Mouse (Mus musculus) limb, embryonic 15.5 days (tissue): ENCODE measurements around the gene Ptbp1. TPM values are rescaled to one million over a fixed set of nuclear protein-coding genes. Genes with fewer than 3 reads are reported as not detected.
"Not testable (repeated sequence)": the region's sequence is repeated elsewhere in the genome, so short reads cannot be mapped to it uniquely, and the experiment has no call there.

Experiments used
- ATAC-seq: fragments of 200-750 bp; cut with Nextera tagmentation; 2 replicates; pipeline ENCODE4 v1.8.0; 2017; ENCODE audit warnings: low read depth, moderate TSS enrichment; ENCODE audit not compliant: insufficient number of reproducible peaks, low FRiP score, low TSS enrichment
- H3K27ac ChIP-seq: fragments of 300-500 bp; sonication (generic); 2 replicates; pipeline ENCODE4 v1.5.1; 2015; ENCODE audit warnings: moderate library complexity, mild to moderate bottlenecking, inconsistent platforms
- H3K27me3 ChIP-seq: fragments of 300-500 bp; sonication (generic); 2 replicates; pipeline ENCODE4 v1.6.1; 2015; ENCODE audit warnings: inconsistent platforms
- H3K36me3 ChIP-seq: fragments of 300-500 bp; sonication (generic); 2 replicates; pipeline ENCODE4 v1.6.1; 2015; ENCODE audit warnings: inconsistent platforms
- H3K4me1 ChIP-seq: fragments of 300-500 bp; sonication (generic); 2 replicates; pipeline ENCODE4 v1.6.1; 2015; ENCODE audit warnings: inconsistent platforms
- H3K4me2 ChIP-seq: fragments of 300-500 bp; sonication (generic); 2 replicates; pipeline ENCODE4 v1.6.1; 2015; ENCODE audit warnings: mild to moderate bottlenecking, inconsistent platforms
- H3K4me3 ChIP-seq: fragments of 300-500 bp; sonication (generic); 2 replicates; pipeline ENCODE4 v1.5.1; 2015; ENCODE audit warnings: mild to moderate bottlenecking, inconsistent platforms
- H3K9ac ChIP-seq: fragments of 300-500 bp; sonication (generic); 2 replicates; pipeline ENCODE4 v1.6.1; 2015; ENCODE audit warnings: inconsistent platforms
- H3K9me3 ChIP-seq: fragments of 300-500 bp; sonication (generic); 2 replicates; pipeline ENCODE4 v1.6.1; 2016; ENCODE audit warnings: inconsistent platforms
- WGBS: fragments of 180-500 bp; shearing (Covaris S2); methylation state at CpG from one replicate; pipeline ENCODE4 v1.1.7; 2015; 5-methylcytosine and 5-hydroxymethylcytosine counted together
- polyA plus RNA-seq: library from polyadenylated mRNA; unstranded; fragments of >200 nt; fragmentation: Nextera tagmentation; extraction: Ambion mirVana; gene quantifications from 2 replicates; pipeline ENCODE4 v1.2.1, GENCODE M21; 2015

Gene Ptbp1
- polyA plus RNA-seq, 1 experiment from 2014 or later: 303 TPM

DNA sequence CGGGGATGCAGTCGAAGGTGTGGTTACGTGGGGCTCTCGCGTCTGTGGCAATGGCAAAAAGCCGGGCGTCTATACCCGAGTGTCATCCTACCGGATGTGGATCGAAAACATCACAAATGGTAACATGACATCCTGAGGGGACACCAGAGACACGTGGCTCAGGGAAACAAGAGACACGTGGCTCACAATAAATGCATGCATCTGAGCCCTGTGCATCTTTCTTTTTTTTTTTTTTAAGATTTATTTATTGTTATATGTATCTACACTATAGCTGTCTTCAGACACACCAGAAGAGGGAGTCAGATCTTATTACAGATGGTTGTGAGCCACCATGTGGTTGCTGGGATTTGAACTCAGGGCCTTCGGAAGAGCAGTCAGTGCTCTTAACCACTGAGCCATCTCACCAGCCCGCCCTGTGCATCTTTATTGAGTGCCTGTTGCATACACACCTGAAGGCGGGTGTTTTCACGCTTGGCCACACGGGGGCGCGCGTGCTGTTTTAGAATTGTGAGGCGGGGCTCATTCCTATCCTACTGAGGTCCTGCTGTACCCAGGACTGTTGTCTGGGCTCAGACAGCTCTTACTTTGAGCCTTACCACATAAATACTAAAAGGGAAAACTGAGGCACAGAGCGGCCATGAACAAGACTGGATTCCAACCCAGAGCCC, 38.4 kb downstream of the Ptbp1 start:
- 44% methylated on average over 22 of the region's 22 CpGs for WGBS
- ATAC-seq, H3K9ac ChIP-seq, H3K27ac ChIP-seq, H3K27me3 ChIP-seq, H3K4me2 ChIP-seq, H3K4me3 ChIP-seq, H3K4me1 ChIP-seq, H3K9me3 ChIP-seq: not testable (repeated sequence)
- H3K36me3 ChIP-seq: peaks cover 31% of the 10 kb centered on the region

DNA sequence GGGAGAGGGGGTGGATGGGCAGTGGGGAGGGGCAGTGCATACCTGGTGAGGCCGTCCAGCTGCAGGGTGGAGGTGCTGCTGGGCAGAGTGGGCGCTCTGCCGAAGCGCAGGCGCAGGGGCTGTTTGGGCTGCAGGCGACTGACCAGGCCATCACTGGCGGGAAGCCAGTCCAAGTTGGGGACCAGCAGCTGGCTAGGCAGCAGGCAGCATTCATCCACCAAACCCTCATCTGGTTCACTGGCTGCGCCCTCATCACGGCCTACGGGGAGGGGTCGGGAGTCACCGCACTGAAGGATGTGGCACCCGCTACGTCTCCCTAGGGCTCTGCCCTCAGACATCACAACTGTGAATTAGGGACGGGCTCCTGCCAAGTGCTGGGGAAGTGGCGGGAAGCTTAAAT, 42.1 kb downstream of the Ptbp1 start:
- no peaks in the 10 kb centered on the region for H3K27me3 ChIP-seq
- WGBS: 90% methylated on average over 16 of the region's 16 CpGs
- H3K27ac ChIP-seq: no peak overlapping the region
- peaks cover 63% of the 10 kb centered on the region for H3K36me3 ChIP-seq
- ATAC-seq: no peak
- H3K9ac ChIP-seq: no peak overlapping the region
- no peaks in the 10 kb centered on the region for H3K4me1 ChIP-seq
- no peak overlapping the region for H3K4me3 ChIP-seq
- no peak overlapping the region for H3K4me2 ChIP-seq
- no peaks in the 10 kb centered on the region for H3K9me3 ChIP-seq

DNA sequence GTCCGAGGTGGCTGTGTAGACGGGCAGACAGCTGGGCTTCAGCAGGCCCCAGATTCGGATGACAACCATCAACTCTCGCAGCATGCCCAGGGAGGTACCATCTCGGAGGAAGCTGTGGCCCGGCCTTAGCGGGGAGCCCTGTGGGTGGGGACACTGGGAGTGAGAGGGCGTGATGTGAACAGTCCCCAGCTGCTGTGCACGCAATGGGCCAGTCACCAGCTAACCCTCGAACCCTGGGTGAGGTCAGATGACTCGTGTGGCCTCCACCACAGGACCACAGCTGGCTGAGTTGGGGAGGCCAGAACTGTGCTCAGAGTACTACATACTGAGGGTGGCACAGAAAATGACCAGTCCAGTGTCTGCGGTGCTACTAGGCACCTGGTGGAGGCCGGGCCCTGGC, 42.6 kb downstream of the Ptbp1 start:
- H3K36me3 ChIP-seq: peaks cover 68% of the 10 kb centered on the region
- no peaks in the 10 kb centered on the region for H3K4me1 ChIP-seq
- no peak for ATAC-seq
- no peak overlapping the region for H3K27ac ChIP-seq
- H3K9me3 ChIP-seq: no peaks in the 10 kb centered on the region
- 85% methylated on average over 13 of the region's 13 CpGs for whole genome bisulfite sequencing
- H3K4me2 ChIP-seq: no peak overlapping the region
- no peaks in the 10 kb centered on the region for H3K27me3 ChIP-seq
- no peak overlapping the region for H3K9ac ChIP-seq
- no peak overlapping the region for H3K4me3 ChIP-seq

DNA sequence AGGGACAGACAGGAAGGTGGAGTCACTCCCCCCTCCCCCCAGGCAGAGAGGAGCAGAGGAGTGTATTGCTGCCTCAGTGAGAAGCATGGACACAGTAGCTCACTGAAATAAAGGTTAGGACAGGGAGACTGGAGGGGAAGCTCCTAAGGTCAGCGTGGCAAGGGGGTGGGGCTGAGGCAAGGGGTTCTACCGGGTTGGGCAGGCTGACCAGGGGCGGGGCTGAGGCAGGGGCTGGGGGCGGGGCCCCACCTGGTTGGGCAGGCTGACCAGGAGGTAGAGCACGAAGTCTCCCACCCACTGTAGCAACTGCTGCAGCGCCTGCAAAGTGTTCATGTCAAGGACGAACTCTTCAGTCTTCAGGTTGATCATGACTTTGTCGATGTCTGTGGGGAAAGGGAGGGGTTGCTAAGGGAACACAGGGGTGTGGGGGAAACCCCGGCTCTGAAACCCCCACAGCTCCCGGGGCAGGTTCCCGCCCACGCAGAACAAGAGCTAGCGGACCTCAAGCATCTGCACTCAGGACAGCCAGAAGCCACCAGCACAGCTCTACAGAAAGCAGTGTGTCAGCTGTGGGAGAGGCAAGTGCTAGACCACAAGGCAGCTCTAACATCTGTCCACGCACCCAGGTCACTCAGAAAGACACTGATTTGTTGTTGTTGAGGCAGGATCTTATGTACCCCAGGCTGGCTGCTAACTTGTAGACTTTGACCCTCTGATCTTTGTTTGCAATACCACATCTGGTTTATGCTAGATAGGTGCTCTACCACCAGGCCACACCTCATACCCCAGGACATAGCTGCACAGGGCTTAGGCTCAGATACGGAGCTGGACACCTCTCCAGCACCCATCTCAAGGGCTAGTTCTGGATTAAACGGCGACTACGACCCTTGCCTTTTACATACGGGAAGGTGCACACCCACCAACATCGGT, 43.4 kb downstream of the Ptbp1 start:
- Histone ChIP-seq H3K36me3 (peaks cover 74% of the 10 kb centered on the region), H3K27ac (no peak overlapping the region), H3K9ac (no peak overlapping the region), H3K4me3 (no peak overlapping the region), H3K4me2 (no peak overlapping the region), H3K4me1 (no peaks in the 10 kb centered on the region), H3K27me3 (no peaks in the 10 kb centered on the region), H3K9me3 (no peaks in the 10 kb centered on the region)
- WGBS: 50% methylated on average over 20 of the region's 20 CpGs
- ATAC-seq: no peak

DNA sequence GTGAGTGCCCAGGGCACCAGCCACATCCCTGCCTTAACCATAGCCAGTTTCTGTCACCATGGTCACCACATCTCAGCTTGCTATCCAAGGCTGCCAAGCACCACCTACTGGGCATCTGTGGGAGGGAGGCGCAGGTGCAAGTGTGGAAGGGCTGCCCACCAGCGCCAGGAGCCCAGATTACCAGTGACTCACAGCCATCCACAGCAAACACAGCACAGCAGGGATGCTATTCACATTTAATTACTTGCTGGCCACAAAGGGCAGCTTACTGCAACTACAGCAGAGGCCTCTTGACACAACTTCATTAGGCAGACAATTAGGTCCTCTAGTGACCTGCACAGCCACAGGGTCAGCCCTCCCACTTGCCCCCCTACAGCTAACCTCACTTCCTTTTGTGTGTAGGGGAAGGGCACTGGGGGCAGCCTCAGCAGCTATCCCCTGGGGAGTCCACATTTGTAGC, 46.8 kb downstream of the Ptbp1 start:
- Histone ChIP-seq H3K36me3 (peaks cover 89% of the 10 kb centered on the region), H3K27me3 (no peaks in the 10 kb centered on the region), H3K27ac (no peak overlapping the region), H3K4me2 (no peak overlapping the region), H3K9ac (no peak overlapping the region), H3K4me3 (no peak overlapping the region), H3K9me3 (no peaks in the 10 kb centered on the region), H3K4me1 (no peaks in the 10 kb centered on the region)
- no peak for ATAC-seq
- 30% methylated on average over 2 of the region's 2 CpGs for WGBS

DNA sequence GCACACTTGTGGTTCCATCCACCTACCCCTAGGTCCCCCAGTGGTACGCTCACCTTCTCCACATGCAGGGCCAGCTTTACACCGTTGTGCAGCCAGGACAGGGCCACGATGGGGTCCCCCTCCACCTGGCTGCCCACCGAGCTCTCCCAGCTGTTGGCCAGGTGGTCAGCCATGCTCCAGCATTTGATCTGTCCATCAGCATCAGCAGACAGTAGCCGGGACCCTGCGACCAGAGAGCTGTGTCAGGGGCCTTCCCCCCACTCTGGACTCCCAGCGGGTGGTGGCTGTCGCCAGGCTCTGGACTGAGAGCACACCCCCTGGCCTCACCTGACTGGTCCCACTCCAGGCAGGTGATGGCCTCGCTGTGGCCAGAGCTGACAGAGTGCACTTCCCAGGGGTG, 52.5 kb downstream of the Ptbp1 start:
- Histone ChIP-seq H3K9ac (no peak overlapping the region), H3K36me3 (peaks cover 64% of the 10 kb centered on the region), H3K4me1 (peaks cover 11% of the 10 kb centered on the region), H3K9me3 (no peaks in the 10 kb centered on the region), H3K27me3 (no peaks in the 10 kb centered on the region), H3K4me3 (no peak overlapping the region), H3K4me2 (no peak overlapping the region), H3K27ac (no peak overlapping the region)
- WGBS: 88% methylated on average over 9 of the region's 9 CpGs
- ATAC-seq: no peak

DNA sequence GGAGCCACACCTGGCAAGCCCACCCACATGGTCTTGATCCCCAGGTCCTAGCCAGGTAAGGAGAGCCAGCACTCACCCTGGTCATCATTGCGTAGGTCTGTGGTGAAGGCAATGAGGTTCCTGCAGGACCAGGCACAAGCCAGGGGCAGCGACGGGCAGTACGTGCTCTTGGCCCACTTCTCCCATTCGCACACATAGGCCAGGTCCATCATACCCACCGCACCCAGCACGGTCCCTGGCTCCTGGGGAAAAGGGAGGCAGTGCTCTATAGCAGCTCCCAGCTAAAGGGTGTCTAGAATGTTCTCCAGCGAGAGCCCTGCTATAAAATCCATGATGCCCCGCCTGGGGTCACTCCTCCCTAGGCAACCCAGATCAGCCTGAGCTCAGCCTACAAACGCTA, 53.2 kb downstream of the Ptbp1 start:
- Histone ChIP-seq H3K9me3 (no peaks in the 10 kb centered on the region), H3K27ac (no peak overlapping the region), H3K9ac (no peak overlapping the region), H3K4me3 (no peak overlapping the region), H3K4me2 (no peak overlapping the region), H3K36me3 (peaks cover 65% of the 10 kb centered on the region), H3K4me1 (peaks cover 11% of the 10 kb centered on the region), H3K27me3 (no peaks in the 10 kb centered on the region)
- WGBS: 92% methylated on average over 10 of the region's 10 CpGs
- no peak for ATAC-seq

DNA sequence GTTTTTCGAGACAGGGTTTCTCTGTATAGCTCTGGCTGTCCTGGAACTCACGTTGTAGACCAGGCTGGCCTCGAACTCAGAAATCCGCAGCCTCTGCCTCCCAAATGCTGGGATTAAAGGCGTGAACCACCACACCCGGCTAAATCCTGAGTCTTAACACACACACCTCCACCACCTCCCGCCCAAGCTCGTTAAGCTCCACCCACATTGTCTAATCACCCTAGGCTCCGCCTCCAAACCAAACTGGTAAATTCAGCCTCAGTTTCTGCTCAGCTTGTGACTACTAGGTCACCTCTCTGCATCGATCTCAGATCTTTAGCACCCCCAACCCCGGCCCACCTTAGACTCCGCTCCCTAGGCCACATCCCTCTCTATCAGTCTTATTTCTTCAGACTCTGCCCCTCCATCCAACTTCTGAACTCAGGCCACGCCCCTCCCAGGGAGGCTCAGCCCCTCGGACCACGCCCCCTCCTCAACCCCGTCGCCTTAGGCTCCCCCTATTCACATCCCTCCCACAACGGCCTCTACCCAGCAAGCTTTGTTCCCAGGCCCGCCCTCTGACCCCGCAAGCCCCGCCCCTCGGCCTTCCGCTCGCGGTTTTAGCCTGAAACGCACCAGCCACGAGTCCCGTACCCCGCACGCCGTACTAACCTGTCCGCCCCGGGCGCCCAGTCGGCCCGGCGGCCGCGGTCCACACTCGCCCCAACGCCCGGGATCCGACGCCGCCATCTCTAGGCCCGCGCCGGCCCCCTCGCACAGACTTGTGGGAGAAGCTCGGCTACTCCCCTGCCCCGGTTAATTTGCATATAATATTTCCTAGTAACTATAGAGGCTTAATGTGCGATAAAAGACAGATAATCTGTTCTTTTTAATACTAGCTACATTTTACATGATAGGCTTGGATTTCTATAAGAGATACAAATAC, 54.2 kb downstream of the Ptbp1 start, which contains the start of gene Med16:
Gene Med16, minus strand, starts transcription at position 757 of the 925 bp plus-strand sequence.
- peak; percentile 95 for ATAC-seq
- Histone ChIP-seq H3K36me3 (peaks cover 64% of the 10 kb centered on the region), H3K9ac (peak within 1 kb of the TSS; percentile 85), H3K27ac (peak within 1 kb of the TSS; percentile 99), H3K27me3 (no peaks in the 10 kb centered on the region), H3K4me3 (peak within 1 kb of the TSS; percentile 79), H3K4me1 (peaks cover 11% of the 10 kb centered on the region), H3K4me2 (peak within 1 kb of the TSS; percentile 57), H3K9me3 (no peaks in the 10 kb centered on the region)
- 2% methylated on average over 52 of the region's 52 CpGs for WGBS

DNA sequence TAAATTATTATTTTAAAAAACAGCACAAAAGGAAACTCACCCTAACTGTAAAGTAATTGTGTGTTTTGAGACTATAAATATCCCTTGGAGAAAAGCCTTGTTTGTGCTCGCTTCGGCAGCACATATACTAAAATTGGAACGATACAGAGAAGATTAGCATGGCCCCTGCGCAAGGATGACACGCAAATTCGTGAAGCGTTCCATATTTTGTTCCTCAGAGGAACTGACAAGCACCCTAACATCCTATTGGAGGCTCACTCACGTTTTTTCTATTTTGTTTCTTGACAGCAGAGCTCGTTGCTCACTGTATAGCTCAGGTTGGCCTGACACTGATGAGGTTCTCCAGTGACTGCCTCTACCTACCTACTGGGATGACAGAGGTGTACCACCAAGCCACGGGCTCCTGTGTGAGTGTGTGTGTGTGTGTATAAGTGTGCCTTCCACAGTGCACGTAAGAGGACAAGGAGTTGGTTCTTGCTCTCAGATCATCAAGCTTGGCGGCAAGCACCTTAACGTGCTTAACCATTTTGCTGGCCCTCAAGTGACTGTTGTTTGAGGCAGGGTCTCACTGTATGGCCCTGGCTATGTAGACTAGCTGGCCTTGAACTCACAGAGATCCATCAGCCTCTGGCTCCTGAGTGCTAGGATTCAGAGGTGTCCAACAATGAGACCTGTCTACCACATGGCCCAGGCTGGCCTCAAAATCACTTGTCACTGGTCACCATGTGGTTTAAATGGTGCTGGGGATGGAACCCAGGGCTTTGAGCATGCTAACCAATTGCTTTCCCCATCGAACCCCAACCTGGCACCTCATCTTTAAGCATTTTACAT, 55.1 kb downstream of the Ptbp1 start:
- Histone ChIP-seq H3K36me3 (peaks cover 56% of the 10 kb centered on the region), H3K4me3 (peak overlapping the region; percentile 79), H3K4me1 (peaks cover 17% of the 10 kb centered on the region), H3K4me2 (peak overlapping the region; percentile 57), H3K27ac (peak overlapping the region; percentile 76), H3K9me3 (no peaks in the 10 kb centered on the region), H3K9ac (peak overlapping the region; percentile 3; the same call in 1 of the 2 replicates), H3K27me3 (no peaks in the 10 kb centered on the region)
- 22% methylated on average over 14 of the region's 14 CpGs for WGBS
- no peak for ATAC-seq

DNA sequence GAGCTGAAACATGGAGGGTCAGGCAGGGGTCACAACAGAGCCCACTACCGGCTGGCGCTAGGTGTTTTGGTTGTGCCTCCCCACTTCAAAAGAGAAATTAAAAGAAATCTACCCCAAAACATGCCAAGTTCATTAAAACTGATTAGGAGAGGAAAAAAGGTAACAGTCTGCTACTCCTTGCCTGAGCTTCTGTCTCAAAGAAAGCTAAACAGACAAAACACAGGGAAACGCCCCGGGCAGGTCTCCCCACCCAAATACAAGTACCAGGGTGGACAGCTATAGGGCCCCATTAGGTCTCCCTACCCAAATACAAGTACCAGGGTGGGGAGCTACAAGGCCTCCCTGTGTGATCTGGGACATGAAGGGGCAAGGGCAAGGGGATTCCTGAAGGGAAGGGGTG, 56.3 kb downstream of the Ptbp1 start, which contains the start of gene Gm26602:
Gene Gm26602, plus strand, starts transcription at position 301 of the 400 bp plus-strand sequence.
- ATAC-seq: no peak
- Histone ChIP-seq H3K9ac (no peak within 1 kb of the TSS), H3K9me3 (no peaks in the 10 kb centered on the region), H3K4me3 (no peak within 1 kb of the TSS), H3K36me3 (peaks cover 46% of the 10 kb centered on the region), H3K4me2 (no peak within 1 kb of the TSS), H3K27ac (peak within 1 kb of the TSS; percentile 76), H3K4me1 (peaks cover 29% of the 10 kb centered on the region), H3K27me3 (no peaks in the 10 kb centered on the region)
- 81% methylated on average over 4 of the region's 4 CpGs for WGBS

DNA sequence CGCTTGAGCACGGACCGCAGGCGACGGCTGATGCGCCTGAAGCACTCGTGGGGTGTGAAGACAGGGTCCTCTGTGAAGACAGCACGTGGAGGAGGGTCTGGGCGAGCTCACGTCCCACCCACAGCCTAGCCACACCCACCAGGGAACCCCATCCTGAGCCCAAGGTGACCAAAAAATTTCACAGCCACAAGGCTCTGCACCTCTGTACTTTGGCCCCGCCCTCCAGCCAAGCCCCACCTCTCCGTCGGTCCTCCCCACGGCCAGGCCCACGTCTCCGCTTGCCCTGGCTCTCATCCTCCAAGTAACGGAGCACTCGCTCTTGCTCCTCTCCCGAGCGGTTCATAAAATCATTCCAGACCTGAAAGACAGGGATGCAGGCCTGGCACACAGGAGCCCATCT, 58.2 kb downstream of the Ptbp1 start:
- H3K4me3 ChIP-seq: no peak overlapping the region
- H3K4me1 ChIP-seq: peaks cover 40% of the 10 kb centered on the region
- H3K36me3 ChIP-seq: peaks cover 30% of the 10 kb centered on the region
- H3K27me3 ChIP-seq: peaks cover under 1% of the 10 kb centered on the region
- H3K9me3 ChIP-seq: no peaks in the 10 kb centered on the region
- no peak overlapping the region for H3K4me2 ChIP-seq
- 54% methylated on average over 20 of the region's 20 CpGs for whole genome bisulfite sequencing
- ATAC-seq: no peak
- H3K9ac ChIP-seq: no peak overlapping the region
- no peak overlapping the region for H3K27ac ChIP-seq
